Mouse (Mus musculus) cerebellum, adult 2 months (tissue): ENCODE data around the gene Lrrc7. TPM values are rescaled to one million over a fixed set of nuclear protein-coding genes. Genes with fewer than 3 reads are reported as not detected.

ENCODE experiments used
- DNase-seq, 2 experiments: peaks; one replicate each; pipeline ENCODE4 v3.0.0; 2021
- H3K27ac ChIP-seq: fragments of 200-500 bp; 2 replicates; pipeline ENCODE4 v1.5.1; 2012; ENCODE audit warnings: low read length, control low read depth, inconsistent platforms; ENCODE audit not compliant: insufficient read depth
- H3K27me3 ChIP-seq: fragments of 200-500 bp; 2 replicates; pipeline ENCODE4 v1.6.1; 2012; ENCODE audit warnings: inconsistent platforms, mild to moderate bottlenecking, low read length, moderate library complexity; ENCODE audit not compliant: control insufficient read depth, insufficient read depth
- H3K4me1 ChIP-seq: fragments of 200-500 bp; 2 replicates; pipeline ENCODE4 v1.6.1; 2011; ENCODE audit warnings: low read length; ENCODE audit not compliant: control insufficient read depth, insufficient read depth
- H3K4me3 ChIP-seq: fragments of 200-500 bp; replicated peaks from 2 replicates; pipeline ENCODE3; 2011; ENCODE audit warnings: mild to moderate bottlenecking, low read depth, low read length, control low read depth; ENCODE audit not compliant: insufficient read depth
- CTCF ChIP-seq: fragments of 200-500 bp; IDR thresholded peaks from 2 replicates; pipeline ENCODE4 v1.5.1; 2011; ENCODE audit warnings: low read depth, mild to moderate bottlenecking, control low read depth, low read length, moderate library complexity, borderline replicate concordance; ENCODE audit not compliant: insufficient read depth
- POLR2A ChIP-seq: fragments of 200-500 bp; IDR thresholded peaks from 2 replicates; pipeline ENCODE4 v1.6.1; 2011; ENCODE audit warnings: low read length, control low read depth, borderline replicate concordance; ENCODE audit not compliant: insufficient read depth
- WGBS: fragments of 180-500 bp; shearing (Covaris S2); methylation state at CpG from one replicate; pipeline ENCODE4 v1.1.7; 2018; 5-methylcytosine and 5-hydroxymethylcytosine counted together
- polyA plus RNA-seq: library from polyadenylated mRNA; depleted of rRNA; stranded (reverse); fragments of >200 nt; gene quantifications from 2 replicates; pipeline ENCODE4 v1.2.3, GENCODE M21; 2012

Lrrc7 gene
- polyA plus RNA-seq, 1 experiment, result 2.0 TPM

GRCm38 (mm10) chr3:158400600-158400999 is 161.4 kb downstream of the Lrrc7 start:
- Histone ChIP-seq H3K27me3 (no peaks in the 10 kb centered on the region), H3K4me1 (no peaks in the 10 kb centered on the region), H3K27ac (no peak overlapping the region), H3K4me3 (no peak overlapping the region)
- no peak for DNase-seq
- TF ChIP-seq POLR2A (no peak), CTCF (no peak)
- WGBS, result 92% methylated on average over 1 of the region's 1 CpGs

- TF ChIP-seq POLR2A, result no peak
- no peak for TF ChIP-seq CTCF
- no peaks in the 10 kb centered on the region for H3K4me1 ChIP-seq
- no peak overlapping the region for H3K27ac ChIP-seq
- no peaks in the 10 kb centered on the region for H3K27me3 ChIP-seq
- no peak for DNase-seq
- no peak overlapping the region for H3K4me3 ChIP-seq
Measured at GRCm38 (mm10) chr3:158391534-158391933, 170.5 kb downstream of the Lrrc7 start.

- Histone ChIP-seq H3K27me3 (no peaks in the 10 kb centered on the region), H3K4me3 (no peak overlapping the region), H3K4me1 (no peaks in the 10 kb centered on the region), H3K27ac (no peak overlapping the region)
- WGBS, result 43% methylated on average over 2 of the region's 2 CpGs
- DNase-seq, result no peak
- TF ChIP-seq POLR2A (no peak), CTCF (no peak)
Measured at GRCm38 (mm10) chr3:158388076-158388454, 174.0 kb downstream of the Lrrc7 start.

- DNase-seq, result no peak
- H3K4me3 ChIP-seq, result no peak overlapping the region
- no peaks in the 10 kb centered on the region for H3K27me3 ChIP-seq
- TF ChIP-seq CTCF (no peak), POLR2A (no peak)
- 93% methylated on average over 2 of the region's 2 CpGs for whole genome bisulfite sequencing
- no peak overlapping the region for H3K27ac ChIP-seq
- no peaks in the 10 kb centered on the region for H3K4me1 ChIP-seq
Measured at GRCm38 (mm10) chr3:158387413-158388075, 174.5 kb downstream of the Lrrc7 start.

GRCm38 (mm10) chr3:158386848-158387247 is 175.2 kb downstream of the Lrrc7 start:
- H3K27ac ChIP-seq, result no peak overlapping the region
- TF ChIP-seq CTCF (no peak), POLR2A (no peak)

GRCm38 (mm10) chr3:158375885-158376284 is 186.1 kb downstream of the Lrrc7 start:
- 6% methylated on average over 1 of the region's 1 CpGs for WGBS
- DNase-seq, result no peak
- no peaks in the 10 kb centered on the region for H3K4me1 ChIP-seq
- H3K27me3 ChIP-seq, result no peaks in the 10 kb centered on the region
- no peak overlapping the region for H3K27ac ChIP-seq
- H3K4me3 ChIP-seq, result no peak overlapping the region
- TF ChIP-seq POLR2A, result no peak
- TF ChIP-seq CTCF, result peak; percentile 31; the same call in 1 of the 2 replicates

More at GRCm38 (mm10) chr3:158386848-158387247, 175.2 kb downstream of the Lrrc7 start:
- no peaks in the 10 kb centered on the region for H3K27me3 ChIP-seq
- H3K4me1 ChIP-seq, result no peaks in the 10 kb centered on the region
- DNase-seq, result no peak
- no peak overlapping the region for H3K4me3 ChIP-seq
- 74% methylated on average over 1 of the region's 1 CpGs for WGBS

- 83% methylated on average over 3 of the region's 3 CpGs for WGBS
- Histone ChIP-seq H3K27me3 (no peaks in the 10 kb centered on the region; the same call in 1 of the 2 replicates), H3K4me1 (no peaks in the 10 kb centered on the region), H3K4me3 (no peak overlapping the region), H3K27ac (no peak overlapping the region)
- no peak for DNase-seq
- TF ChIP-seq POLR2A (no peak), CTCF (no peak)
Measured at GRCm38 (mm10) chr3:158369169-158369568, 192.9 kb downstream of the Lrrc7 start.

GRCm38 (mm10) chr3:158365801-158366200 is 196.2 kb downstream of the Lrrc7 start:
- 92% methylated on average over 3 of the region's 3 CpGs for WGBS
- Histone ChIP-seq H3K27ac (no peak overlapping the region), H3K4me3 (no peak overlapping the region), H3K4me1 (no peaks in the 10 kb centered on the region), H3K27me3 (no peaks in the 10 kb centered on the region; the same call in 1 of the 2 replicates)
- DNase-seq, result no peak
- no peak for TF ChIP-seq CTCF
- TF ChIP-seq POLR2A, result no peak
